Mouse (Mus musculus): ENCODE data around the gene Taf10. TPM values are rescaled to one million over a fixed set of nuclear protein-coding genes. Genes with fewer than 3 reads are reported as not detected.

The Taf10 gene
- total and polyA plus RNA-seq, 3 experiments, result 233 to 350 TPM; not detected in 1

- Histone ChIP-seq H3K27me3 (ENCODE audit: control insufficient read depth in 1 of 2, insufficient read depth in 2 of 2, low read length in 2 of 2) (peaks cover 2 to 4% of the 10 kb centered on the region in 2 experiments), H3K4me3 (ENCODE audit: control insufficient read depth in 1 of 2, insufficient read depth in 1 of 2, low read depth in 2 of 2, low read length in 2 of 2) (no peak within 1 kb of the TSS), H3K36me3 (ENCODE audit: control insufficient read depth in 1 of 2, insufficient read depth in 2 of 2, low read length in 2 of 2) (no peaks in the 10 kb centered on the region)
Observed at GRCm38 (mm10) chr7:105787285-105788140, 43.4 kb upstream of the Taf10 start, which contains the start of gene Dchs1. Dchs1 (minus strand) TSS chr7:105787654.

GRCm38 (mm10) chr7:105786506-105787284, 42.5 kb upstream of the Taf10 start:
- H3K9ac ChIP-seq (ENCODE audit: control insufficient read depth, low read depth, low read length, poor library complexity, severe bottlenecking), result no peak overlapping the region
- DNase-seq (ENCODE audit: low read depth, low spot score), result no peak

More at GRCm38 (mm10) chr7:105787285-105788140, 43.4 kb upstream of the Taf10 start, which contains the start of gene Dchs1:
- Histone ChIP-seq H3K79me2 (ENCODE audit: control insufficient read depth, insufficient read depth, low read length, poor library complexity) (no peaks in the 10 kb centered on the region), H3K9ac (ENCODE audit: control insufficient read depth, low read depth, low read length, poor library complexity, severe bottlenecking) (no peak within 1 kb of the TSS), H3K27ac (ENCODE audit: control insufficient read depth, low read depth, low read length) (no peak within 1 kb of the TSS), H3K4me1 (ENCODE audit: control insufficient read depth in 1 of 2, insufficient read depth in 2 of 2, low read length in 2 of 2) (no peaks in the 10 kb centered on the region), H3K9me3 (replicated peaks; ENCODE audit: insufficient read depth, low read length) (no peaks in the 10 kb centered on the region)
- DNase-seq (ENCODE audit: low read depth, low spot score), result no peak
- TF ChIP-seq TBP (IDR thresholded peaks at IDR 0.05; ENCODE audit: low read depth, low read length) (no peak), ZC3H11A (IDR thresholded peaks at IDR 0.05; ENCODE audit: low read depth, low read length) (no peak)

GRCm38 (mm10) chr7:105784556-105784955, 40.4 kb upstream of the Taf10 start:
- Histone ChIP-seq H3K79me2 (ENCODE audit: control insufficient read depth, insufficient read depth, low read length, poor library complexity) (no peaks in the 10 kb centered on the region), H3K4me1 (ENCODE audit: control insufficient read depth in 1 of 2, insufficient read depth in 2 of 2, low read length in 2 of 2) (peaks cover 0 to under 1% of the 10 kb centered on the region in 2 experiments; a peak in 1 of 4 replicates), H3K4me3 (ENCODE audit: control insufficient read depth in 1 of 2, insufficient read depth in 1 of 2, low read depth in 2 of 2, low read length in 2 of 2) (no peak overlapping the region), H3K9ac (ENCODE audit: control insufficient read depth, low read depth, low read length, poor library complexity, severe bottlenecking) (no peak overlapping the region), H3K27ac (ENCODE audit: control insufficient read depth, low read depth, low read length) (no peak overlapping the region), H3K9me3 (replicated peaks; ENCODE audit: insufficient read depth, low read length) (no peaks in the 10 kb centered on the region), H3K36me3 (ENCODE audit: control insufficient read depth in 1 of 2, insufficient read depth in 2 of 2, low read length in 2 of 2) (no peaks in the 10 kb centered on the region), H3K27me3 (ENCODE audit: control insufficient read depth in 1 of 2, insufficient read depth in 2 of 2, low read length in 2 of 2) (peaks cover 1 to 2% of the 10 kb centered on the region in 2 experiments; a peak in 3 of 4 replicates)
- TF ChIP-seq MYB (IDR thresholded peaks at IDR 0.05; ENCODE audit: low read depth, low read length), result no peak
- no peak for TF ChIP-seq SIN3A (IDR thresholded peaks at IDR 0.05; ENCODE audit: low read length)
- TF ChIP-seq POLR2AphosphoS2 (IDR thresholded peaks at IDR 0.05; ENCODE audit: low read length), result no peak
- TF ChIP-seq GABPA (IDR thresholded peaks at IDR 0.05; ENCODE audit: low read depth, low read length), result no peak
- TF ChIP-seq GATA1 (IDR thresholded peaks at IDR 0.05; ENCODE audit: low read depth, low read length), result no peak
- no peak for TF ChIP-seq EP300 (IDR thresholded peaks at IDR 0.05; ENCODE audit: low read depth in 1 of 2, low read length in 2 of 2)
- TF ChIP-seq CHD1 (IDR thresholded peaks at IDR 0.05; ENCODE audit: low read depth, low read length), result no peak
- no peak for TF ChIP-seq HCFC1 (IDR thresholded peaks at IDR 0.05; ENCODE audit: low read depth, low read length)
- DNase-seq (ENCODE audit: low read depth, low spot score), result no peak

More at GRCm38 (mm10) chr7:105786506-105787284, 42.5 kb upstream of the Taf10 start:
- no peak overlapping the region for H3K27ac ChIP-seq (ENCODE audit: control insufficient read depth, low read depth, low read length)
- H3K27me3 ChIP-seq (ENCODE audit: control insufficient read depth in 1 of 2, insufficient read depth in 2 of 2, low read length in 2 of 2), result peaks cover 2 to 4% of the 10 kb centered on the region in 2 experiments
- no peaks in the 10 kb centered on the region for H3K4me1 ChIP-seq (ENCODE audit: control insufficient read depth in 1 of 2, insufficient read depth in 2 of 2, low read length in 2 of 2)
- H3K4me3 ChIP-seq (ENCODE audit: control insufficient read depth in 1 of 2, insufficient read depth in 1 of 2, low read depth in 2 of 2, low read length in 2 of 2), result no peak overlapping the region
- no peaks in the 10 kb centered on the region for H3K79me2 ChIP-seq (ENCODE audit: control insufficient read depth, insufficient read depth, low read length, poor library complexity)
- H3K36me3 ChIP-seq (ENCODE audit: control insufficient read depth in 1 of 2, insufficient read depth in 2 of 2, low read length in 2 of 2), result no peaks in the 10 kb centered on the region
- TF ChIP-seq SMC3 (IDR thresholded peaks at IDR 0.05; ENCODE audit: low read depth, low read length), result no peak
- TF ChIP-seq CHD1 (IDR thresholded peaks at IDR 0.05; ENCODE audit: low read depth, low read length), result no peak
- H3K9me3 ChIP-seq (replicated peaks; ENCODE audit: insufficient read depth, low read length), result no peaks in the 10 kb centered on the region

Measured in MEL (cell line).